Mouse (Mus musculus): ENCODE results near the gene Fbxl20. TPM values are rescaled to one million over a fixed set of nuclear protein-coding genes. Genes with fewer than 3 reads are reported as not detected.

The Fbxl20 gene
- polyA plus RNA-seq, 1 experiment from 2014 or later: 13.0 TPM

- Histone ChIP-seq H3K27me3 (replicated peaks; ENCODE audit: insufficient read depth, low read length) (peaks cover 31% of the 10 kb centered on the region), H3K4me2 (replicated peaks; ENCODE audit: low read depth, low read length) (no peak overlapping the region), H3K36me3 (ENCODE audit: insufficient read depth, low read length) (no peaks in the 10 kb centered on the region), H3K9me3 (ENCODE audit: low read length) (no peaks in the 10 kb centered on the region), H3K9ac (replicated peaks; ENCODE audit: low read depth) (no peak overlapping the region), H3K27ac (ENCODE audit: low read length) (no peak overlapping the region), H3K4me1 (ENCODE audit: insufficient read depth, low read depth, low read length) (peaks cover 6% of the 10 kb centered on the region; the same call in 1 of the 2 replicates), H3K4me3 (ENCODE audit: low read depth, low read length) (no peak overlapping the region)
- DNase-seq (ENCODE audit: low spot score) (no peak), ATAC-seq (no peak)
- no peak for TF ChIP-seq EP300 (IDR thresholded peaks at IDR 0.05)
- no peak for TF ChIP-seq CTCF (IDR thresholded peaks at IDR 0.05)
- WGBS: 58% methylated on average over 14 of the region's 14 CpGs
Observed at GRCm38 (mm10) chr11:98049672-98050519, 100.3 kb downstream of the Fbxl20 start.

GRCm38 (mm10) chr11:98047745-98048144, 102.5 kb downstream of the Fbxl20 start:
- no peaks in the 10 kb centered on the region for H3K9me3 ChIP-seq (ENCODE audit: low read length)
- DNase-seq (ENCODE audit: low spot score): no peak
- TF ChIP-seq EP300 (IDR thresholded peaks at IDR 0.05) (no peak), CTCF (IDR thresholded peaks at IDR 0.05) (no peak)
- no peak overlapping the region for H3K4me3 ChIP-seq (ENCODE audit: low read depth, low read length)
- H3K27me3 ChIP-seq (replicated peaks; ENCODE audit: insufficient read depth, low read length): peaks cover 24% of the 10 kb centered on the region
- no peak overlapping the region for H3K27ac ChIP-seq (ENCODE audit: low read length)
- H3K36me3 ChIP-seq (ENCODE audit: insufficient read depth, low read length): no peaks in the 10 kb centered on the region
- ATAC-seq: no peak
- no peak overlapping the region for H3K4me2 ChIP-seq (replicated peaks; ENCODE audit: low read depth, low read length)
- WGBS: 73% methylated on average over 4 of the region's 4 CpGs
- H3K4me1 ChIP-seq (ENCODE audit: insufficient read depth, low read depth, low read length): 0 out of 2 replicates have a peak, but pooled peaks cover 2% of the 10 kb centered on the region
- no peak overlapping the region for H3K9ac ChIP-seq (replicated peaks; ENCODE audit: low read depth)

DNA sequence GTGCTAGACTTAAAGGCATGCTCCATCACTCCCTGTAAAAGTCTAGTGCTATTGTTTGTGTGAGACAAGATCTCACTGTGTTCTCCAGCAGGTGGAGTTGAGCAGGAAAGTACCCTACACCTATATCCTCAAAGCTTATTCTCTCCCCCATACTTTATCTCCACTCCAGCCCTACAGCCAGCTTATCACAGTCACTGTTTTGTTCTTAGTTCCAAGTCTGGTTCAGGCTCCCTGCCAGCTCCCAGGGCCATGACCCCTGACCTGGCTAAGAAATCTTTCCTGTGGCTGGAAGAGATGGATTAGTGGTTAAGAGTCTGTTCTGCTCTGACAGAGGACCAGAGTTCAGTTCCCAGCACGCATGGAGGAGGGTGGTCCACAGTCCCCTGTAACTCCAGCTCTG, 103.7 kb downstream of the Fbxl20 start:
- TF ChIP-seq CTCF (IDR thresholded peaks at IDR 0.05): no peak
- TF ChIP-seq EP300 (IDR thresholded peaks at IDR 0.05): no peak
- no peaks in the 10 kb centered on the region for H3K36me3 ChIP-seq (ENCODE audit: insufficient read depth, low read length)
- ATAC-seq (no peak), DNase-seq (ENCODE audit: low spot score) (no peak)
- H3K9me3 ChIP-seq (ENCODE audit: low read length): no peaks in the 10 kb centered on the region
- WGBS: 35% methylated on average over 1 of the region's 1 CpGs
- no peak overlapping the region for H3K27ac ChIP-seq (ENCODE audit: low read length)
- H3K9ac ChIP-seq (replicated peaks; ENCODE audit: low read depth): no peak overlapping the region
- H3K4me2 ChIP-seq (replicated peaks; ENCODE audit: low read depth, low read length): no peak overlapping the region
- H3K4me3 ChIP-seq (ENCODE audit: low read depth, low read length): no peak overlapping the region
- peaks cover 12% of the 10 kb centered on the region for H3K27me3 ChIP-seq (replicated peaks; ENCODE audit: insufficient read depth, low read length)
- H3K4me1 ChIP-seq (ENCODE audit: insufficient read depth, low read depth, low read length): no peaks in the 10 kb centered on the region

DNA sequence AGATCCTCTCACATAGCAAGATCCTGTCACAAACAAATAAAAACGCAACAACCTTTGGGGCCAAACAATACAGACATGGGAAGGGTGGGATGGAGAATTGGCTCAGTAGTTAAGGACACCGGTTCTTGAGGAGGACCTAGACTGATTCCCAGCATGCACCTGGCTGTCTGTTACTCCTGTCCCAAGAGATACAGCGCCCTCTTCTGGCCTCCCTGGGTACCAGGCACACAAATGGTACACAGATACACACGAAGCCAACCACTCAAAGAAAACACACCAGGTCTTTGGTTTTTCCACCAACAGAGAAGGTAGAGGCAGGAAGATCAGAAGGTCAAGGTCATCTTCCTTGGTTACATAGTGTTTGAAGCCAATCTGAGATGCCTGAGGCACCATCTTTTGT, 104.6 kb downstream of the Fbxl20 start:
- no peak overlapping the region for H3K4me2 ChIP-seq (replicated peaks; ENCODE audit: low read depth, low read length)
- no peak overlapping the region for H3K27ac ChIP-seq (ENCODE audit: low read length)
- ATAC-seq (no peak), DNase-seq (ENCODE audit: low spot score) (no peak)
- H3K4me1 ChIP-seq (ENCODE audit: insufficient read depth, low read depth, low read length): no peaks in the 10 kb centered on the region
- TF ChIP-seq EP300 (IDR thresholded peaks at IDR 0.05) (no peak), CTCF (IDR thresholded peaks at IDR 0.05) (peak; percentile 37)
- H3K9ac ChIP-seq (replicated peaks; ENCODE audit: low read depth): no peak overlapping the region
- H3K4me3 ChIP-seq (ENCODE audit: low read depth, low read length): no peak overlapping the region
- H3K9me3 ChIP-seq (ENCODE audit: low read length): no peaks in the 10 kb centered on the region
- H3K36me3 ChIP-seq (ENCODE audit: insufficient read depth, low read length): no peaks in the 10 kb centered on the region
- whole genome bisulfite sequencing: 60% methylated on average over 4 of the region's 4 CpGs
- H3K27me3 ChIP-seq (replicated peaks; ENCODE audit: insufficient read depth, low read length): peaks cover 3% of the 10 kb centered on the region

DNA sequence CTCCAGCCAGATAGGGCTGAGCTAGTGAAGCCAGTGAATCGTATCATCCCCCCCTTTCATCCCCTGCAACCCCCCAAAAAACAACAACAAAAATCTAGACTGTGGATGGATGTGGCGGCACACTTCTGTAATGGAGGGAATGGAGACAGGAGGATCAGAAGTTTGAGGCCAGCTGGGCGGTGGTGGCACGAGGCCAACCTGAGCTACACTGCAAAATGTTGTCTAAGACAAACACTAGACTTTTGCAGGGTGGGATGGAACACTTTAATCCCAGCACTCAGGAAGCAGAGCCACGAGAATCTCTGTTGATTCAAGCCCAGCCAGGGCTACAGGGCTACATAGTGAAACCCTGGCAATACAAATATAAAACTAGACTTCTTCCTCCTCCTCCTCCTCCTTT, 106.1 kb downstream of the Fbxl20 start:
- Histone ChIP-seq H3K4me2 (replicated peaks; ENCODE audit: low read depth, low read length) (0 out of 2 replicates have a peak overlapping the region, but pooled peaks have one; percentile 19), H3K27me3 (replicated peaks; ENCODE audit: insufficient read depth, low read length) (no peaks in the 10 kb centered on the region), H3K36me3 (ENCODE audit: insufficient read depth, low read length) (no peaks in the 10 kb centered on the region), H3K9me3 (ENCODE audit: low read length) (no peaks in the 10 kb centered on the region), H3K4me3 (ENCODE audit: low read depth, low read length) (no peak overlapping the region), H3K27ac (ENCODE audit: low read length) (no peak overlapping the region), H3K9ac (replicated peaks; ENCODE audit: low read depth) (no peak overlapping the region), H3K4me1 (ENCODE audit: insufficient read depth, low read depth, low read length) (no peaks in the 10 kb centered on the region)
- 19% methylated on average over 5 of the region's 5 CpGs for WGBS
- DNase-seq (ENCODE audit: low spot score) (no peak), ATAC-seq (no peak)
- TF ChIP-seq CTCF (IDR thresholded peaks at IDR 0.05) (no peak), EP300 (IDR thresholded peaks at IDR 0.05) (no peak)

DNA sequence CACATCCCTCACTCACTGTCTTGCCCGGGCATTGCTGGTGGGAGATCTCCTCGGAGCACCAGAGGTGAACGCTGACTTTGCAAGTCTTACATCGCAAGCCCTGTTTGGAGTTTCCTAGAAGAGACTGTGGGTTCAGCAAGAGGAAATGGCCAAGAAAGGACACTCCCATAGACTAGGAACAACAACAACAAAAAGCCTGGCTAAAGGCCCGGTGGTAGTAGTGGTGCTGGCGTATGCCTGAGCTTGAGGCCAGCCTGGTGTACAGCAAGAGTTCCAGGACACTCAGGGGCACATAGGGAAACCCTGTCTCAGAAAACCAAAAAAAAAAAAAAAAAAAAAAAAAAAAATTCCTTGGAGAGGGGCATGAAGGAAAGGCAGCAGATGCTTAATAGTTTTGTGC, 107.5 kb downstream of the Fbxl20 start:
- 55% methylated on average over 6 of the region's 6 CpGs for WGBS
- no peak overlapping the region for H3K27ac ChIP-seq (ENCODE audit: low read length)
- H3K36me3 ChIP-seq (ENCODE audit: insufficient read depth, low read length): no peaks in the 10 kb centered on the region
- ATAC-seq (peak; percentile 41; the same call in 1 of the 2 replicates), DNase-seq (ENCODE audit: low spot score) (no peak)
- TF ChIP-seq EP300 (IDR thresholded peaks at IDR 0.05) (no peak), CTCF (IDR thresholded peaks at IDR 0.05) (no peak)
- H3K4me3 ChIP-seq (ENCODE audit: low read depth, low read length): no peak overlapping the region
- no peaks in the 10 kb centered on the region for H3K9me3 ChIP-seq (ENCODE audit: low read length)
- H3K4me2 ChIP-seq (replicated peaks; ENCODE audit: low read depth, low read length): no peak overlapping the region
- H3K4me1 ChIP-seq (ENCODE audit: insufficient read depth, low read depth, low read length): no peaks in the 10 kb centered on the region
- no peaks in the 10 kb centered on the region for H3K27me3 ChIP-seq (replicated peaks; ENCODE audit: insufficient read depth, low read length)
- no peak overlapping the region for H3K9ac ChIP-seq (replicated peaks; ENCODE audit: low read depth)

Measured in lung, postnatal 0 days (tissue).